Mouse (Mus musculus): ENCODE data around the gene Fgd2.
A peak's percentile ranks its signal among the peaks of the same experiment; 100 is the strongest.

Fgd2 gene

GRCm38 (mm10) chr17:29397480-29398433 is 37.0 kb downstream of the Fgd2 start:
- peak; percentile 74 for DNase-seq (ENCODE audit: low spot score)

- no peak for DNase-seq (ENCODE audit: low spot score)
These were observed 37.8 kb downstream of the Fgd2 start for GRCm38 (mm10) chr17:29398434-29399026.

GRCm38 (mm10) chr17:29399241-29399910 is 38.7 kb downstream of the Fgd2 start:
- no peak for DNase-seq (ENCODE audit: low spot score)

- no peak for DNase-seq (ENCODE audit: low spot score)
These were observed 39.3 kb downstream of the Fgd2 start for GRCm38 (mm10) chr17:29400044-29400443.

GRCm38 (mm10) chr17:29401741-29402268 is 41.1 kb downstream of the Fgd2 start:
- DNase-seq (ENCODE audit: low spot score), result no peak

GRCm38 (mm10) chr17:29403179-29403578 is 42.5 kb downstream of the Fgd2 start:
- no peak for DNase-seq (ENCODE audit: low spot score)

GRCm38 (mm10) chr17:29405501-29405900 is 44.8 kb downstream of the Fgd2 start:
- no peak for DNase-seq (ENCODE audit: low spot score)

GRCm38 (mm10) chr17:29406077-29406476 is 45.4 kb downstream of the Fgd2 start:
- no peak for DNase-seq (ENCODE audit: low spot score)

- DNase-seq (ENCODE audit: low spot score), result no peak
These were observed 46.7 kb downstream of the Fgd2 start for GRCm38 (mm10) chr17:29407405-29407804.

GRCm38 (mm10) chr17:29408364-29408763 is 47.6 kb downstream of the Fgd2 start:
- no peak for DNase-seq (ENCODE audit: low spot score)

GRCm38 (mm10) chr17:29409800-29410343 is 49.2 kb downstream of the Fgd2 start:
- no peak for DNase-seq (ENCODE audit: low spot score)

GRCm38 (mm10) chr17:29411821-29412425 is 51.2 kb downstream of the Fgd2 start:
- DNase-seq (ENCODE audit: low spot score), result no peak

GRCm38 (mm10) chr17:29414566-29414965 is 53.9 kb downstream of the Fgd2 start:
- DNase-seq (ENCODE audit: low spot score), result no peak

- DNase-seq (ENCODE audit: low spot score), result peak; percentile 31
These were observed 55.3 kb downstream of the Fgd2 start for GRCm38 (mm10) chr17:29415761-29416662.

GRCm38 (mm10) chr17:29416757-29417156 is 56.0 kb downstream of the Fgd2 start:
- DNase-seq (ENCODE audit: low spot score), result no peak

- DNase-seq (ENCODE audit: low spot score), result no peak
These were observed 58.2 kb downstream of the Fgd2 start for GRCm38 (mm10) chr17:29418758-29419380.

- no peak for DNase-seq (ENCODE audit: low spot score)
These were observed 59.4 kb downstream of the Fgd2 start for GRCm38 (mm10) chr17:29419976-29420739.

GRCm38 (mm10) chr17:29421319-29421718 is 60.6 kb downstream of the Fgd2 start:
- no peak for DNase-seq (ENCODE audit: low spot score)

GRCm38 (mm10) chr17:29422337-29422736 is 61.6 kb downstream of the Fgd2 start:
- no peak for DNase-seq (ENCODE audit: low spot score)
